Mouse (Mus musculus): ENCODE results near the gene Rpl29.

Gene Rpl29

GRCm38 (mm10) chr9:106454888-106455681, 25.8 kb downstream of the Rpl29 start:
- no peak for DNase-seq (ENCODE audit: low spot score)

GRCm38 (mm10) chr9:106456325-106457162, 27.3 kb downstream of the Rpl29 start:
- DNase-seq (ENCODE audit: low spot score) = no peak

GRCm38 (mm10) chr9:106457163-106457559, 27.9 kb downstream of the Rpl29 start:
- DNase-seq (ENCODE audit: low spot score) = no peak

GRCm38 (mm10) chr9:106457920-106458319, 28.7 kb downstream of the Rpl29 start:
- no peak for DNase-seq (ENCODE audit: low spot score)

- DNase-seq (ENCODE audit: low spot score) = no peak
Measured at GRCm38 (mm10) chr9:106459946-106460345, 30.7 kb downstream of the Rpl29 start.

- no peak for DNase-seq (ENCODE audit: low spot score)
Measured at GRCm38 (mm10) chr9:106460401-106461025, 31.3 kb downstream of the Rpl29 start.

- DNase-seq (ENCODE audit: low spot score) = no peak
Measured at GRCm38 (mm10) chr9:106461026-106461415, 31.8 kb downstream of the Rpl29 start.

GRCm38 (mm10) chr9:106461641-106462429, 32.6 kb downstream of the Rpl29 start:
- DNase-seq (ENCODE audit: low spot score) = no peak

- DNase-seq (ENCODE audit: low spot score) = no peak
Measured at GRCm38 (mm10) chr9:106462430-106462800, 33.2 kb downstream of the Rpl29 start.

- DNase-seq (ENCODE audit: low spot score) = no peak
Measured at GRCm38 (mm10) chr9:106463122-106464063, 34.1 kb downstream of the Rpl29 start.

- DNase-seq (ENCODE audit: low spot score) = no peak
Measured at GRCm38 (mm10) chr9:106464751-106465541, 35.7 kb downstream of the Rpl29 start.

- no peak for DNase-seq (ENCODE audit: low spot score)
Measured at GRCm38 (mm10) chr9:106465571-106466200, 36.4 kb downstream of the Rpl29 start, which contains the start of gene Gpr62. TSS of gene Gpr62 (minus strand) at chr9:106465938.

- DNase-seq (ENCODE audit: low spot score) = no peak
Measured at GRCm38 (mm10) chr9:106466721-106467120, 37.5 kb downstream of the Rpl29 start.

GRCm38 (mm10) chr9:106467746-106468145, 38.5 kb downstream of the Rpl29 start:
- DNase-seq (ENCODE audit: low spot score) = no peak

- DNase-seq (ENCODE audit: low spot score) = no peak
Measured at GRCm38 (mm10) chr9:106469317-106469716, 40.1 kb downstream of the Rpl29 start.

GRCm38 (mm10) chr9:106469776-106470175, 40.5 kb downstream of the Rpl29 start:
- no peak for DNase-seq (ENCODE audit: low spot score)

GRCm38 (mm10) chr9:106470991-106471750, 41.9 kb downstream of the Rpl29 start:
- no peak for DNase-seq (ENCODE audit: low spot score)

GRCm38 (mm10) chr9:106471892-106472291, 42.6 kb downstream of the Rpl29 start:
- peak; percentile 20 for DNase-seq (ENCODE audit: low spot score)

GRCm38 (mm10) chr9:106472321-106472720, 43.1 kb downstream of the Rpl29 start:
- DNase-seq (ENCODE audit: low spot score) = peak; percentile 1

Measured in ovary, postnatal 10 days (tissue).